Mouse (Mus musculus) adrenal gland, postnatal 10 days (tissue): Measurements from ENCODE around the gene Dnttip1. TPM values are rescaled to one million over a fixed set of nuclear protein-coding genes. Genes with fewer than 3 reads are reported as not detected.

ENCODE experiments used
- DNase-seq: peaks from one replicate; pipeline ENCODE4 v3.0.0; 2021; ENCODE audit warnings: mixed read lengths
- total RNA-seq, 2 experiments: library from RNA; stranded (reverse); gene quantifications; 2 replicates each; pipeline ENCODE4 v1.2.3; 2021

The Dnttip1 gene
- total RNA-seq, 2 experiments from 2014 or later = 39.1 to 42.1 TPM

DNA sequence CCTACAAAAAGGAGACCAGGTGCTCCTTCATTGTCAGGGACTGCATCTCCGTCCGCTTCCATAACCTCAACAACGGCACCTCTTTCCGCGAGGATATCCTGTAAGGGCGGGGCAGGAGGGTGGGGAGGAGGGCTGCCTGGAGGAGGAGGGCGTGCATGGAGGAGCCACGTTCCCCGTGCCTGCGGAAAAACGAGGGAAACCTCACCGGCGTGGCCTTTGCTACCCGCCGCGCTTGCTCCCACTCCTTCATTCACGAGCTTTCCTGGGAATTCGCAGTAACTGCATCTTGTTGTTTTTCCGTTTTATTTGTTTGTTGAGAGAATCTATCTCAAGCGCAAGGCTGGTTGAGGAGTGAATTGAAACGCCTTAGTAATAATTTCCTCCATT lies 59.5 kb downstream of the Dnttip1 start:
- DNase-seq = no peak

DNA sequence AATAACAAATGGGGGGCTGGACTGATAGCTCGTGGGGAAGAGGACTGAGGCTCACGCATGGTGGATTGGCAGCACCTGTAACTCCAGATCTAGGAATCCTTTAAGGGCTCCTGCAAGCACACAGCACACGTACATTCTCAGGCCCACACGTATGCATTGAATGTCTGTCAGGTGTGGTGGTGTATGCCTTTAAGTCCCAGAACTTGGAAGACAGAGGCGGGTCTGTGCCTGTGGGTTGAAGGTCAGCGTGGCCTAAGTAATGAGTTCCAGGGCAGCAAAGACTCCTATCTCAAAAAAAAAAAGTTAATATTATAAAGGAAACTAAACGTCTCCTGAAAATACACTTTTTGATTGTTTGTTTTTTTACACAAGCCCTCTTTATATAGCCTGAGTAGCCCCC lies 60.8 kb downstream of the Dnttip1 start:
- peak; percentile 12 for DNase-seq

DNA sequence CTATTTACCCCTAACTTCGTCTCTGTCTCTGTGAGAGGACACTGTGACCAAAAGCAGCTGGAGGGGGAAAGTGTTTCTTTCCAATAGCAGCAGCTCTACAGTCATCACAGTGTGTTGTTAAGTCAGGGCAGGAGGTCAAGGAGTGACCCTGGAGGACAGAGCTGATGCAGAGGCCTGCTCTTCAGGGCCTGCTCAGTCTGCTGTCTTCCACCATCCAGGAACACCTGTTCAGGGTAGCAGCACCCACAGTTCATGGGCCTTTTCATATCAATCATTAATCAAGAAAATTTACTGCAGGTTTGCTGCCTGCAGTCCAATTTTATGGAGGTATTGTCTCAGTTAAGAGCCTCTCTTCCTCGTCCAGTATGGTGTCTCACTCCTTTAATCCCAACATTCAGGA lies 67.8 kb downstream of the Dnttip1 start:
- no peak for DNase-seq

DNA sequence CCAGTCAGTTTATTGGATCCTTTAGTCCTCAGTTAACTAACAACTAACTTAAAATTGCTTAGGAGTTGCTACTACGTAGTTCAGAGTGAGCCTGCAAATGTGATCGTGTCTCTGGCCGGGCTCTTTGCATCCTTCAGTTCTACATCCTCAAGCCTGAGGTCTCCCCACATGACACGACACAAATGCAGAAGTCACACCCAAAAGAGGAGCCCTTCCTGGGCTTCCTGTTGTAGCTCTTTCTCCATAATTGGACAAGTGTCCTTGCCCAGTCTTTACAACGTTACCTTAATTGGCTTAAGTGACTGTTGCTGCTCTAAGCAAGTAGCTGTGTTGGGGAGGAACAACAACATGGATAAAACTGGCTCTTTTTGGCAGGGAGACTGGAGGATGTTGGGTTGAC lies 69.6 kb downstream of the Dnttip1 start:
- no peak for DNase-seq

DNA sequence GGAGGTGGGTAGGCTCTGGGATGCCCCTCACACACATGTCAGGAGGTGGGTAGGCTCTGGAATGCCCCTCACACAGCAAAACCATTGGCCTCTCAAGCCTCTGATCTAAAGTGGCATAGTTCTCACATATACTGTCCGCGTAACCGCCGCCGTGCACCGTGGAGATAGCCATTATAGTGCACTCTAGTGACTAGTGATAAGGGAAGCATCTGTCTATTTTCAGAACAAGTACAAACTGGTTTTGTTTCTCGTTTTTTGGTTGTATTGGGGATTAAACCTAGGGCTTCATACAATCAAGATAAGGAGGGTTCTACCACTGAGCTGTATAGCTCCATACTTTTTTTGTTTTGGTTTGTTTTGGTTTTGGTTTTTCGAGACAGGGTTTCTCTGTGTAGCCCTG lies 70.0 kb downstream of the Dnttip1 start:
- no peak for DNase-seq

DNA sequence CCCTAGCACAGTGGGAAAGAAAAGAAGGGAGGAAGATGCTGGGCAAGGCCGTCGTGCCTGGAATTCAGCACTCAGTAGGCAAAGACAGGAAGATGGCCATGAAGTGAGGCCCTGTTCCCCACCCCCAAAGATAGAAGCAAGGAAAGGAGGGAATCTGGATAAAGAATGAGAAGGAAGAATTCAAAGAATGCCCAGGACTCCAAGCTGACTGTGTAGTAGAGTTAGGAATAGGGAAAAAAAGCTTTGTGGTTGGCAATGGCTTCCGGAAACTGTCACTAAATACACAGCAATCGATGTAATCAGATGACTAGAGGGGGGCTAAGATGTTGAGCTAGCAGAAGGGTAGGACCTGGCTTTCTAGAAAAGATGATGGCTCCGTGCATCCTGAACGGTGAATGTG lies 71.4 kb downstream of the Dnttip1 start:
- no peak for DNase-seq

DNA sequence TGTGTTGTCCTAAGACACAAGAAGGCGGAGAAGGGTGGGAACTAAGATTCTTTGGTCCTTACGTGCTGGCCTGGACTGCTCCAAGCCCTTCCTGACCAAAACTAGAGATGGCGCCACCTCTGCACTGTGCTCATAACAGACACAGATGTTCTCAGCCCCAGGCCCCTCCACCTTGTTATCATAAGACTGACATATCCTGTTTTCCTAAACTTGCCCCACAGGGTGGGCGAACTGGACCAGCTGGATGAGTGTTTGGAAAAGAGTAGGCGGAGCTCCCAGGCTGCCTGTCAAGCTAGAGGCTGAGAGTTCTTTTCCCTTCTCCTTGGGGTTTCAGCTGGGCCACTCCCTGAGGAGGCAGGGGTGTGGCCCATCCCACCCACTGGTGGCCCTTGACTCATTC lies 71.9 kb downstream of the Dnttip1 start:
- DNase-seq = no peak

Other genes starting within 250 kb of the Dnttip1 start
- gene Pigt, start 248.5 kb upstream of the Dnttip1 start, total RNA-seq = 10 to 100 TPM; 87.4 to 93.0 TPM
- gene Wfdc2, start 183.6 kb upstream of the Dnttip1 start, total RNA-seq = 1 to 10 TPM; 1.9 to 2.9 TPM
- gene Spint3, start 172.5 kb upstream of the Dnttip1 start, total RNA-seq = not detected
- 1 to 10 TPM in 1 of 2 experiments, under 1 TPM in 1; 0.51 to 1.0 TPM for gene Wfdc6a, start 160.5 kb upstream of the Dnttip1 start, total RNA-seq
- not detected for gene Eppin, start 152.4 kb upstream of the Dnttip1 start, total RNA-seq
- not detected for gene Wfdc6b, start 132.5 kb upstream of the Dnttip1 start, total RNA-seq
- gene Wfdc8, start 132.4 kb upstream of the Dnttip1 start, total RNA-seq = under 1 TPM in 1 of 2 experiments, not detected in 1; 0.09 TPM
- gene Wfdc16, start 107.2 kb upstream of the Dnttip1 start, total RNA-seq = not detected
- gene Wfdc10, start 89.9 kb upstream of the Dnttip1 start, total RNA-seq = not detected
- gene Wfdc9, start 89.4 kb upstream of the Dnttip1 start, total RNA-seq = not detected
- gene Wfdc11, start 71.9 kb upstream of the Dnttip1 start, total RNA-seq = not detected
- gene Wfdc13, start 60.9 kb upstream of the Dnttip1 start, total RNA-seq = not detected
- not detected for gene Spint4, start 47.5 kb upstream of the Dnttip1 start, total RNA-seq
- not detected for gene Spint5, start 30.7 kb upstream of the Dnttip1 start, total RNA-seq
- under 1 TPM; 0.54 to 0.70 TPM for gene Wfdc3, start 52 bp upstream of the Dnttip1 start, total RNA-seq
- gene Ube2c, start 23.9 kb downstream of the Dnttip1 start, total RNA-seq = 10 to 100 TPM; 28.1 to 33.7 TPM
- gene Tnnc2, start 34.0 kb downstream of the Dnttip1 start, total RNA-seq = 100 to 1,000 TPM; 221 to 908 TPM
- 10 to 100 TPM; 36.9 to 39.0 TPM for gene Snx21, start 39.8 kb downstream of the Dnttip1 start, total RNA-seq
- gene Acot8, start 58.9 kb downstream of the Dnttip1 start, total RNA-seq = 10 to 100 TPM; 28.6 to 33.9 TPM
- 1 to 10 TPM; 4.0 to 4.1 TPM for gene Zswim3, start 59.1 kb downstream of the Dnttip1 start, total RNA-seq
- 1 to 10 TPM; 6.9 to 8.5 TPM for gene Zswim1, start 76.7 kb downstream of the Dnttip1 start, total RNA-seq
- gene Spata25, start 82.6 kb downstream of the Dnttip1 start, total RNA-seq = not detected
- 100 to 1,000 TPM; 100 to 103 TPM for gene Ctsa, start 86.9 kb downstream of the Dnttip1 start, total RNA-seq
- 1 to 10 TPM; 3.4 to 8.0 TPM for gene Neurl2, start 87.5 kb downstream of the Dnttip1 start, total RNA-seq
- 10 to 100 TPM; 31.5 to 36.6 TPM for gene Pltp, start 111.7 kb downstream of the Dnttip1 start, total RNA-seq
- gene Pcif1, start 133.3 kb downstream of the Dnttip1 start, total RNA-seq = 10 to 100 TPM; 47.1 to 55.0 TPM
- 10 to 100 TPM; 13.4 to 16.2 TPM for gene Zfp335, start 165.8 kb downstream of the Dnttip1 start, total RNA-seq
- 10 to 100 TPM in 1 of 2 experiments, 1 to 10 TPM in 1; 2.6 to 24.5 TPM for gene Mmp9, start 194.8 kb downstream of the Dnttip1 start, total RNA-seq
- 1 to 10 TPM; 4.5 to 7.7 TPM for gene Slc12a5, start 214.8 kb downstream of the Dnttip1 start, total RNA-seq